Mouse (Mus musculus): ENCODE measurements around the gene Bloc1s4. TPM values are rescaled to one million over a fixed set of nuclear protein-coding genes. Genes with fewer than 3 reads are reported as not detected.

Gene Bloc1s4
- total RNA-seq, 2 experiments from 2014 or later: 12.5 to 14.3 TPM

Other genes with a start within 250 kb of the Bloc1s4 start
- gene Tbc1d14, start 155.4 kb downstream of the Bloc1s4 start, total RNA-seq (2021): 10 to 100 TPM; 19.4 to 22.8 TPM
- gene D5Ertd579e, start 52.6 kb downstream of the Bloc1s4 start, total RNA-seq (2021): 10 to 100 TPM; 93.6 to 97.2 TPM
- gene Mrfap1, start 48.1 kb upstream of the Bloc1s4 start, total RNA-seq (2021): 100 to 1,000 TPM; 300 to 317 TPM
- 10 to 100 TPM; 18.1 to 21.2 TPM for gene Man2b2, start 82.0 kb upstream of the Bloc1s4 start, total RNA-seq (2021)
- under 1 TPM; 0.19 to 0.25 TPM for gene Ppp2r2c, start 119.9 kb upstream of the Bloc1s4 start, total RNA-seq (2021)
- gene Wfs1, start 240.6 kb upstream of the Bloc1s4 start, total RNA-seq (2021): 10 to 100 TPM; 30.4 to 37.7 TPM

Measured in heart, postnatal 10 days (tissue).